Mouse (Mus musculus) C2C12 (cell line): Measurements from ENCODE around the gene Ackr1. TPM values are rescaled to one million over a fixed set of nuclear protein-coding genes. Genes with fewer than 3 reads are reported as not detected.

Experiments used
- H3K27me3 ChIP-seq: one replicate; pipeline ENCODE4 v1.6.1; 2011; ENCODE audit not compliant: control insufficient read depth, insufficient read depth, insufficient read length
- H3K36me3 ChIP-seq: one replicate; pipeline ENCODE4 v1.6.1; 2011; ENCODE audit not compliant: control insufficient read depth, insufficient read depth
- H3K4me3 ChIP-seq: one replicate; pipeline ENCODE4 v1.5.1; 2011; ENCODE audit warnings: mild to moderate bottlenecking, control low read depth; ENCODE audit not compliant: poor library complexity, insufficient read depth, severe bottlenecking
- H3K79me2 ChIP-seq: one replicate; pipeline ENCODE4 v1.6.1; 2011; ENCODE audit not compliant: control insufficient read depth, insufficient read depth
- H3K79me3 ChIP-seq: one replicate; pipeline ENCODE4 v1.6.1; 2011; ENCODE audit warnings: low read depth, control low read depth
- H3ac ChIP-seq: one replicate; pipeline ENCODE3; 2011; ENCODE audit warnings: low read depth; ENCODE audit not compliant: control insufficient read depth, insufficient read length
- CEBPB ChIP-seq: IDR thresholded peaks from one replicate; pipeline ENCODE4 v1.6.1; 2011; ENCODE audit warnings: low read depth, mild to moderate bottlenecking, control low read depth, moderate library complexity
- CTCF ChIP-seq: IDR thresholded peaks from one replicate; pipeline ENCODE4 v1.5.1; 2011; ENCODE audit not compliant: control insufficient read depth, insufficient read depth, insufficient read length
- FOSL1 ChIP-seq: IDR thresholded peaks from one replicate; pipeline ENCODE4 v1.8.0; 2011; ENCODE audit warnings: mild to moderate bottlenecking, low read length; ENCODE audit not compliant: poor library complexity, insufficient read depth, severe bottlenecking
- MAX ChIP-seq: IDR thresholded peaks from one replicate; pipeline ENCODE4 v1.6.1; 2011; ENCODE audit warnings: mild to moderate bottlenecking, control low read depth
- MYOD1 ChIP-seq: IDR thresholded peaks from one replicate; pipeline ENCODE4 v1.6.1; 2011; ENCODE audit warnings: low read depth; ENCODE audit not compliant: control insufficient read depth, insufficient read length
- MYOG ChIP-seq: IDR thresholded peaks from one replicate; pipeline ENCODE4 v1.6.1; 2011; ENCODE audit not compliant: control insufficient read depth, insufficient read length; ENCODE audit errors: extremely low read depth
- USF1 ChIP-seq: IDR thresholded peaks from one replicate; pipeline ENCODE4 v1.6.1; 2011; ENCODE audit warnings: low read depth, mild to moderate bottlenecking, control low read depth, moderate library complexity
- polyA plus RNA-seq: library from polyadenylated mRNA; unstranded; fragments of >200 nt; fragmentation: generic; extraction: Trizol; gene quantifications from one replicate; pipeline ENCODE4 v1.2.1, GENCODE M21; 2012; ENCODE audit warnings: missing spikeins

The Ackr1 gene
- polyA plus RNA-seq, 1 experiment: not detected

DNA sequence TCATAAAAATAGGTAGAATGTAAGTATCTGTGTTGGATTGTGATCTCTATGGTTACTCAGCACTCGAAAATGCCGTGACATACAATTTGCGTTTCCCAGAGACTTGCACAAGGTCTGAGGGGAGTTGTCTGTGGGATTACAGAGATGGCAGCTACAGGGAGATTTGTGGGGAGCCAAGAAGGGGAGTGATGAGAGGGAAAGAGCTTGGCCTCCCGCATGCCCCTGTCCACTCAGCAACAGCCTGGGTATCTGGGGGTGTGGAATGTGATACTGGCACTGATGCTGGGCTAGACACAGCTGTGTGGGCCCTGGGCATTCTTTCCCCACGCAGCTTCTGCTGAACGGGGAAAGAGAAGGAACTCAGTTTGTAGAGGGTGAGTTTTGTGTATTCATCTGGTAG lies 36.9 kb upstream of the Ackr1 start:
- H3K79me3 ChIP-seq: no peaks in the 10 kb centered on the region
- no peak for TF ChIP-seq MYOD1
- no peak for TF ChIP-seq USF1
- H3K79me2 ChIP-seq: no peaks in the 10 kb centered on the region
- H3K27me3 ChIP-seq: peaks cover 11% of the 10 kb centered on the region
- H3K4me3 ChIP-seq: no peak overlapping the region
- H3ac ChIP-seq: no peak overlapping the region
- no peaks in the 10 kb centered on the region for H3K36me3 ChIP-seq

DNA sequence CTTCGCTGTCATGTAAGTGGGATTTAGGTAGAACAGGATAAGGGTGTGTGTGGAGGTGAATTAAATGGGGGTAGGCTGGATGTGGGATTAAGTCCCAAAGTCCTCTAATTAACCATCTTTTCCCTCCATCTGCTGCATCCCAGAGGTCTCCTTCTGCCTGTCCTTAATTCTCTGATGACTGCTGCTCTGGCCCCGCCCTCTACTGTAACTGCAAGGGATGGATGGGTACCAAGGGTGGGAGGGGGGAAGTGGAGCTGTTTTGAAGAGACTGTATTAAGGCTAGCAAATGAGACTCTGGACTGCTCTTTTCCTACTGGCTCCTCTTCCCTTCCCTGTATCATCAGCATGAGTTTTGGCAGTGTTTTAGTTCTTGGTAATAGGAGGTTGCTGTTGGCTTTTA lies 36.1 kb upstream of the Ackr1 start:
- Histone ChIP-seq H3K27me3 (peaks cover 11% of the 10 kb centered on the region), H3K79me3 (no peaks in the 10 kb centered on the region), H3K36me3 (no peaks in the 10 kb centered on the region), H3ac (no peak overlapping the region), H3K79me2 (no peaks in the 10 kb centered on the region), H3K4me3 (no peak overlapping the region)
- no peak for TF ChIP-seq MYOG
- TF ChIP-seq FOSL1: no peak
- TF ChIP-seq CEBPB: no peak
- no peak for TF ChIP-seq CTCF
- no peak for TF ChIP-seq MYOD1
- TF ChIP-seq MAX: no peak
- TF ChIP-seq USF1: no peak

DNA sequence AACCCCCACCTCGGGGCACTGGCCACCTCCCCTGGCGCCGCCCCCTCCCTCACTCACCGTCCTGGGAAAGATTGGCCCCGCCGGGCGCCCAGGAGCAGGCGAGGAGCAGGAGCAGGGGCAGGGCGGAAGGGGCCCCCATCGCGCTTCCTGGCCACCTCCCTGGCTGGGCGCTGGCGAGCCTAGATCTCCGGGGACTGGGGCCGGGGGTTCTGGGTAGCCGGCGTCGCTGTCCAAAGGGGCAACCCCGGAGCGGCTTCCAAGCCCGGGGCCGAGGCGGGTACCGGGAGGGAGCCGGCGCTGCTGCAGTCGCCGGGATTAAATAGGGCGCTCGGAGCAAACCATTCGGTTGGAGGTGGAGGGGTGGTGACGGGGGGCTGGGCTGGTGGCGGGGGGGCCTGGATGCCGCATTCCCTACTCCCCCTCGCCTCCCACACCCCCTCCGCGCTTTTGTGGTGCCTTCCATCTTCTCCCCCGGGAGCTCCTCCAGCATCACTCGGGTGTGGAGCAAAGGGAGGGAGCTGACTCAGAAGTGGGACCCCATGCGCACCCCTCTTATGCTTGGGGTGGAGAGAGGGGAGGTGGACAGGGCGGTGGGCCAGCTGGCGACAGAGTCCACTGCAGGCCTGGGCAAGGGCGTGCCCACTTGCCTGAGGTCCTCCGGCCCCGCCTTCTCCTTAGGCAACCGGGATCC lies 34.0 kb upstream of the Ackr1 start, which contains the start of gene Cadm3:
Cadm3 (minus strand) TSS at position 340 of the 691 bp plus-strand sequence.
- H3K79me3 ChIP-seq: no peaks in the 10 kb centered on the region
- H3K79me2 ChIP-seq: no peaks in the 10 kb centered on the region
- peaks cover 11% of the 10 kb centered on the region for H3K27me3 ChIP-seq
- H3K36me3 ChIP-seq: no peaks in the 10 kb centered on the region
- TF ChIP-seq MYOD1 (no peak), USF1 (no peak), MAX (no peak)
- H3K4me3 ChIP-seq: no peak within 1 kb of the TSS
- H3ac ChIP-seq: no peak within 1 kb of the TSS

DNA sequence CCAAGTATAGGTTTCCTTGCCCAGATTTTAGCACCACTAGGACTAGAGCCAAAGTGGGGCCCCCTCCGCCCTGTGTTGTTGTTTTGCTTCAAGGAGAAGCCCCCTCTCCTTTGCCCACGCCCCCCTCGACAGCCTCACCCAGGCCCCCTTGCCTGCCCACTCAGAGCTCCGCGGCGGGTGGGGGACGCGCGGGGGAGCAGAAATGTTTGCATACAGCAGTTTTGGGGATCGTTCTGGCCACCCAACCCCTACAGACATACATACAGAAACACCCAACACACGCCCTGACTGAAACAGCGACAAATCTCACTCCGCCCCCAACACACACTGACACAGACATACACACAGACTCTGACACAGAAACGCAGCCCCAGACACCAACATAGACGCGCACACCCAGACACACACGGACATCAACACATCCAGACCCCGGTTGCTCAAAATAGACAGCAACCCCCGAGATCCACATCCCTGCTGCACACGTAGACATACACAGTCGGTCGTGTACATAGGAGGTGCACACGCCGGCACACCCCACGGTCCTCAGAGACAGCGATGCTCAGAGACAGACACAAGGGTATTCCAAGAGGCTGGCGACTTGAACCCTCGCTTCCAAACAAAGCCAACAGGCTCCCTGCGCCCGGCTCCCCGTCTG lies 33.3 kb upstream of the Ackr1 start:
- H3ac ChIP-seq: no peak overlapping the region
- TF ChIP-seq CEBPB (no peak), USF1 (no peak), MAX (no peak), CTCF (no peak), MYOG (no peak)
- H3K79me2 ChIP-seq: no peaks in the 10 kb centered on the region
- peaks cover 11% of the 10 kb centered on the region for H3K27me3 ChIP-seq
- H3K4me3 ChIP-seq: no peak overlapping the region
- no peaks in the 10 kb centered on the region for H3K36me3 ChIP-seq
- H3K79me3 ChIP-seq: no peaks in the 10 kb centered on the region

DNA sequence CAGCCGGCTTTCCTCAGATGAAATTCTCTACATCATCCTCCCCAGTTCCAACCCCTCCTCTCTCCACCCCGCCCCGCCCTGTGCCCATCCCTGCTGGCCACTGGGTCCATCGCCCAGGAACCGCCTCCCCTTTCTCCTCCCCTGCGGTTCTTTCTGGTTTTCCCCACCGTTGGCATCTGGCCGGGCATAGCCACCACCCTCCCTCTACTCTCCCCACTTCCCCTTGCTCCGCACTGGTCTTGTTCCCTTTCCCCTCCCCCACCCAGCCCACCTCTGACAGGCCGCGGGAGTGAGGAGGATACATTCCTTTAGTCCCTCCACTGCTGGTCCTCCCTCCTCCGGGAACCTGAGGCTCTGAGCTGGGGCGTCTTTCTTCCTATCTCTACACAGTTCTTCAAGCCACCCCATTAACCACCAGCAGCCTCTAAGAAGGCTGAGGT lies 32.4 kb upstream of the Ackr1 start:
- Histone ChIP-seq H3K36me3 (no peaks in the 10 kb centered on the region), H3K4me3 (no peak overlapping the region), H3K79me3 (no peaks in the 10 kb centered on the region), H3K79me2 (no peaks in the 10 kb centered on the region), H3K27me3 (peaks cover 11% of the 10 kb centered on the region), H3ac (no peak overlapping the region)
- no peak for TF ChIP-seq CEBPB
- TF ChIP-seq FOSL1: no peak
- no peak for TF ChIP-seq MAX
- TF ChIP-seq USF1: no peak
- TF ChIP-seq CTCF: no peak

DNA sequence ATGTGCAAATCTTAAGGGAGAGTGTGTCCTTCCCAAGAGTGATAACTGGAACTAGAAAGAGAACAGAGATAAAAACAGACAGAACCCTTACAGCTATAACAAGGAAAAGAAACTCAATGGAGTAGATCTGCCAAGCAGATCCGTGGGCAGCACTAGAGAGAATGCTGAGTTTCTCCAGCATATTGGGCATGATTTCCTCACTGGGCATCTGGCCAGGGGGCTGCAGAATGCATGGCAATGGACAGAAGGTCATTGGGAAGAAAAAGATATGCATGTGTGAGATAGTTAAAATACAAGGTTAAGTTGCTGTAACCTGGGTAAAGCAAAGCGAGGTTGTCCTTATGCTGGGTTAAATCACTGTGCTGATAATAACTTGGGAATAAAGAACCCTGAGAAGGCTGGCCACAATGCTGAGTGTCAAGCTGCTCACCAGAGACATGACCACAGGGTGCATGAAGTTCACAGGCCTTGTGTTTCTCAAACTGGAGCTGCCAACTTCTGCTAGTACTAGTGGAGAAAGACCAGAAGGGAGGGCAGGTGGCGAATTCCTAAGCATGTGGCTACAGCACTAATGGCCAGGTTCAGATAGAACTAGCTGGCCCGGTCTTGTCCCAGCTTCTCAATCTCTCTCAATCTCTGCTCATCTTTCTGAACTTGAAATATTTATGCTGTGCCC lies 30.7 kb upstream of the Ackr1 start:
- Histone ChIP-seq H3K79me3 (no peaks in the 10 kb centered on the region), H3K36me3 (no peaks in the 10 kb centered on the region), H3K4me3 (no peak overlapping the region), H3ac (no peak overlapping the region), H3K27me3 (peaks cover 11% of the 10 kb centered on the region), H3K79me2 (no peaks in the 10 kb centered on the region)
- TF ChIP-seq MAX: no peak
- no peak for TF ChIP-seq MYOG
- no peak for TF ChIP-seq MYOD1
- no peak for TF ChIP-seq CTCF
- no peak for TF ChIP-seq CEBPB
- no peak for TF ChIP-seq FOSL1
- TF ChIP-seq USF1: no peak
